Mouse (Mus musculus) megakaryocyte, embryonic 14.5 days (primary cell): Measurements from ENCODE around the gene Cdc6.

Experiments used
- FLI1 ChIP-seq: IDR thresholded peaks from 2 replicates; pipeline ENCODE4 v1.6.1; 2012; ENCODE audit warnings: low read length, inconsistent platforms, mixed read lengths
- GATA1 ChIP-seq: IDR thresholded peaks from 3 replicates; pipeline ENCODE4 v1.6.1; 2012; ENCODE audit warnings: mixed read lengths, low read length, inconsistent platforms, borderline replicate concordance

DNA sequence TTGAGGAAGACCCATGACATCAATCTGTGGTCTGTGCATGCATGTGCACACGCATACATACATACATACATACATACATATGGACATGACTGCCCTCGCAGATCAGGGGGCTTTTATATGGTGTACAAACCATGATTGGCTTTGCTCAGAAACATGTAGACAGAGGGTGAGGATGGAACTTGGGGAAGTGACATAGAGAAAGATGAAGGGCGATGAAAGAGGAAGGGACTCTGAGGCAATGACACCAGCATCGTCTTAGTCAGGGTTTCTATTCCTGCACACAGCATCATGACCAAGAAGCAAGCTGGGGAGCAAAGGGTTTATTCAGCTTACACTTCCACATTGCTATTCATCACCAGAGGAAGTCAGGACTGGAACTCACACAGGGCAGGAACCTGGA, 18.5 kb upstream of the Cdc6 start:
- TF ChIP-seq GATA1 (no peak), FLI1 (no peak)
